Mouse (Mus musculus): ENCODE measurements around the gene Kank2.
A peak's percentile ranks its signal among the peaks of the same experiment; 100 is the strongest.
"Not testable (repeated sequence)": the region's sequence is repeated elsewhere in the genome, so short reads cannot be mapped to it uniquely, and the experiment has no call there.

The Kank2 gene

DNA sequence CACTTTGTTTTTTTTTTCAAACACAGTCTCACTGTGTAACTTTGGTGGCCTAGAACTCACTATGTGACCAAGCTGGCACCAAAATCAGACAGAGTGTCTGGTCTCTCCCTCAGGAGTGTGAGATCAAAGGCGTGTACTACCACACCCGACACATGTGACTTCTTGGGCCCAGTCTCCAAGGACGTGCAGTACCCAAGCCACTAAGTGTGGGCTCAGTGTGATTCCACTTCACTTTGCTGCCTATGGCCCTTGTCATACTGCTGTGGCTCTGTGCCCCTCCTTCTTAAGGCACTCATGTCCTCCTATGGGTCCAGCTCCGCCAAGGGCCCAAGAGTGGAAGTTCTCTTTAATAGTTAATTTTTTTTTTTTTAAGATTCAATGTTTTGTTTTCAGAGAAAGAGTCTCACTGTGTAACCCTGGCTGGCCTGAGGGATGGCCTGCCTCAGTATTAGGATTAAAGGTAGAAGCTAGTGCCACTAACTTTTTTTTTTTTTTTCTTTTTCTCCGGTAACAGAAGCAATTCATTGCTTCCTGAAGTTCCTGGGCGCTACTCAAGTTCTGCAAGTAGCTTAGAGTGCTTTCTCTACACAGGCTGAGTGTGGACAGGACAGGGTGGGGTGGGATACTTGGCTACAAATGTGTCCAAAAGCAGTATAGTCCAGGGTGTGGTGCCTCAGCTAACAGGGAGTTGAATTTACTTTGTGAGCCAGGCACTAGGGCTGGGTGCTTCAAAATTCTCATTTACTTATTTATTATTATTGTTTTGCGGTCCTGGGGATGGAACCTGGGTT is 13.8 kb downstream of the Kank2 start:
- no peak for DNase-seq (ENCODE audit: low spot score)

DNA sequence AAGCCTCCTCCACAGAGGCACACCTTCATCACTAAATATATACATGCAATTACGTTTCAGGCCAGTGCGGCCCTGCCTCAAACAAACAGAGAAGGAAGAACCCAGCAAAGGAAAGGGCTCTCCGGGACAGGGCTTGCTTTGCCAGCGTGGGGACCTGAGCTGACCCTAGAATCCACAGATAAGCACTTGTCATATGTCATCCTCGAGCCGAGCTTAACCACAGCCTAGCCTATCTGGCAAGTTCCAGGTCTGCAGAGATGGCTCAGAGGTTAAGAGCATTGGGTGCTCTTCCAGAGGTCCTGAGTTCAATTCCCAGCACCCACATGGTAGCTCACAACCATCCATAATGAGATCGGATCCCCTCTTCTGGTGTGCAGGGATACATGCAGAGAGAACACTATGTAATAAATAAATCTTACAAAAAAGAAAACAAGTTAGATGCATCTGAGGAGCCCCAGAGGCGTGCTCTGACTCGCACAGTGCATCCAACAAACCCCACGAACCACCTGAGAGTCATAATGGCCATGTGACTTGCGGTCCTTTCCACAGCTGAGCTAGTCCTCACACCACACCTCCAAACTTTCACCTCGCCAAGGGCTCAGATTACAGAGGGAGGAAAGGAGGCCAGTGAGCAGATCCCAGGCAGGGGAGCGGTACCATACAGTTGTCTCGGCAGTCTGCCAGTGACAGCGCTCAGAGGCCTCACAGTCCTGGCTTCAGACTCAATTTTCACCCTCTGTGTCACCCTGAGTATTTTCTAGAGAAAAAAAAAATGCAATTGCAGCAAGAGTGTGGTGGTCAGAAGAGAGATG is 16.7 kb downstream of the Kank2 start:
- no peak for DNase-seq (ENCODE audit: low spot score)

DNA sequence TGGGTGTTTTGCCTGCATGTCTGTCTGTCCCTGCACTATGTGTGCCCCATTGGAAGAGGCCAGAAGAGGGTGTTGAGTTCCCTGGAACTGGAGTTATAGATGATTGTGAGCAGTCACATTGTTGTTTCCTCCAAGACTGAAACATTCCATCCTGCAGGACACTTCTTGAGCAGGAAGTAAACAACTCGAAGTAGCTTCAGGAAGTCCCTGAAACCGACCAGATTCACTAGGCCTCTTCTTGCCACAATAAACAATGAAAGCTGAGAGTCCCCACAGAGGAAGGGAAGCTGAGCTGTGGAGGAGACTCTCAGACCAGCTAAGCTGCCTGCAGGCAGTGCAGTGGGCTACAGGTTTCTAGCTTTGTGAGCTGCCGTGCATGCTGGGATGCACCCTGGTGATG is 20.8 kb downstream of the Kank2 start:
- DNase-seq (ENCODE audit: low spot score), result no peak

DNA sequence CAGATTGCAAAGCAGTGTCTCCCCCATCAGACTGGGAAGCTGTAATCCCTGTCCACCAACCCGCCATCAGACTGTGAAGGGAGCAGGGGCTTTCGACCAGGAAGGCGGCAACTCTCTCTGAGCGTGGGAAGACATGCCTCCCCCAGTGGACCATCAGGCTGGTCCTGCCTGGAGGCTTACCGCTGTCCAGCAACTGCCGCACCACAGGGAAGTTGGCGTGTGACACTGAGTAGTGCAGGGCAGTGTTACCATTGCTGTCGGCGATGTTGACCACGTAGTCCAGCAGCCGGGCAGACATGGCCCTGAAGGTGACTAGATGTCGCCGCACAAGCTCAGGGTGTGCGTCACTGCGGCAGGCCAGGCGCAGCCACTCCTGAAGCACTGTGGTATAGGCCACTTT is 24.2 kb downstream of the Kank2 start:
- DNase-seq (ENCODE audit: low spot score), result no peak

DNA sequence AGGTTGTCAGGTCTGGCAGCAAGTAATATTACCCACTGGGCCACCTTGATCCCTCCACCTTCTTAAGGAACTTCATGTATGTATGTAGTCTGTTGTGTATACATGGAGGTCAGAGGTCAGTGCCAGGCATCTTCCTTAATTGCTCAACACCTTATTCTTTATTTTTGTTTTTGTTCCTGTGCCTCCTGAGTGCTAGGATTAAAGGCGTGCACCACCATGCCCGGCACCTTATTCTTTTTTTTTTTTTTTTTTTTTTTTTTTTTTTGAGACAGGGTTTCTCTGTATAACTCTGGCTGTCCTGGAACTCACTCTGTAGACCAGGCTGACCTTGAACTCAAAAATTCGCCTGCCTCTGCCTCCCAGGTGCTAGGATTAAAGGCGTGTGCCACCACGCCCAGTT is 25.1 kb downstream of the Kank2 start:
- not testable (repeated sequence) for DNase-seq (ENCODE audit: low spot score)

DNA sequence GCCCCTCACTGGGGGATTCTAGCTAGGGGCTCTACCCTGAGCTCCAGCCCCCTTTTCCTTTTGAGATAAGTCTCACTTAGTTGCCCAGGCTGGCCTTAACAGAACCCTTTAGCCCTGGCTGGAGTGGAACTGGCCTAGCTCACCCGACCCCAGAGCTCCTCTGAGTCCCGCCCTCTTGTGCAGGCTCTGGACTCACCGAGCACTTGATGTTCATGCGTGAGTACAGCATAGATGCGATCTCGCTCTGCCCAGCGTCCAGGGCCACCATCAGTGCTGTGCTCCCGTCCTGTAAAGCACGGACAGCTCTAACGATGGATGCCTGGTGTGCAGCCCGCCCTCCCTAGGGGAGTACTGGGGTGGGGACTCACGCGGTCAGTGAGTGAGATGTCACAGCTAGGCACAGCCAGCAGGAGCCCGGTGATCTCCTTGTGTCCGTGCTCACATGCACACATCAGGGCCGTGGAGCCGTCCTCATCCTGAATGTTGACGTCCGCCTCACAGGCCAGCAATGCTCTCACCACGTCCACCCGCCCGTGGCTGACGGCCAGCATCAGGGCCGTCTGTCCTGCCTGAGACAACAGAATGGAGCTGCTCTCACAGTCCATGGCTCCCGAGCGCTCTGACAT is 28.9 kb downstream of the Kank2 start:
- peak; percentile 54 for DNase-seq (ENCODE audit: low spot score)

DNA sequence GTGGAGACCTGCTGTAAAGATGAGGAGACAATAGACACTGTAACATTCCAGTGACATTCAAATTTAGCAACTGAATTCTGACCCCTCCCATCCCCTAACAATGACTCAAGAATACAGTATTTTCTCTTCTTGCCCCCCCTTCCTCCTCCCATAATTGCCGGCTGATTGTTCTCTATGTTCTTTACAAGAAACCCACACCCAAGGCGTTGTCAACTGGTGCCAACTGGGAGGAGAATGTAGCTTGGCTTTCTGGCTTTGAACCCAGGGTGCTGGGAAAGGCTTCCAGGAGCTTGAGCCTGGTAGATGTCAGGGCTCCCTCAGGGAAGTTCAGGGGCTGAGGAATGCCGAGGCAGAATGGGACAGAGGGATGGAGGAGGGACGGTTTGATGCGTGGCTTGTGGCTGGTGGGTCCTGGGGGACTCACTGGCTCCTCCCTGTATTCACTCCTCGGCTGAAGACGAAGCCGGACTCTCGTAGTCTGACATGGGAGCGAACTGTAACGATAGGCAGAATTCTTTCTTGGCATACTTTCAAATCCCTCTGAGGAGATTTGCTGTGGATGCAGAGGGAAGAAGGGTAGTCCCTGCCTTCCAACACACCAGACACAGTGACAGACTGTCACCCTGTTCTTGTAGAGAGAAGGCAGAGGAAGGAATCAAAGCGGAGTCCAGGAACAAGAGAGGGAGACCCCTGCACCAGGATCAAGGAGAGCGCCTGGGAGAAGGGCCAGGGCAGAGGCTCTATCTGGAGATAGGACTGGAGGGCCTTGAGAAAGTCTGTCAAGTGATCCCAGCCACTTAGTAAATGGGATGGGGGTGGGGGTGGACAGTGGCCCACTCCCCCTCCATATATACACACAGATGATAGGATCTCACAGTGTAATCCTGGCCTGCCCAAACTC is 29.8 kb downstream of the Kank2 start:
- DNase-seq (ENCODE audit: low spot score), result peak; percentile 43

DNA sequence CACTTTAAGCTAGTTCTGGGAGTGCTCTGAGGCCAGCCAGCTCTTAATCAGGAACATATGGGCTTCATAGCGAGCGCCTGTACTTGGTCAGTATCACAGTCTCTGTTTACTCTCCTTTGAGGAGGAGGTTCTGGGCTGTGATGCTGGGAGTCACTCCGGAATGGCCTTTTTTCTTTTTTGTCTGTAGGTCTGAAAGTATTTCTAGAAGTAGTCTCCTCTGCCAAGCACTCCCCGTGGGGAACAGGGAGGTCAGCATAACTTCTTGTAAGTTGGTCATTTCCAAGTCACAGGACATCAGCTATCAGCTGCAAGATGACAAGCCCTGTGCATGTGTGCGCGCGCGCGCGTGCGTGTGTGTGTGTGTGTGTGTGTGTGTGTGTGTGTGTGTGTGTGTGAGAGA is 30.6 kb downstream of the Kank2 start:
- no peak for DNase-seq (ENCODE audit: low spot score)

DNA sequence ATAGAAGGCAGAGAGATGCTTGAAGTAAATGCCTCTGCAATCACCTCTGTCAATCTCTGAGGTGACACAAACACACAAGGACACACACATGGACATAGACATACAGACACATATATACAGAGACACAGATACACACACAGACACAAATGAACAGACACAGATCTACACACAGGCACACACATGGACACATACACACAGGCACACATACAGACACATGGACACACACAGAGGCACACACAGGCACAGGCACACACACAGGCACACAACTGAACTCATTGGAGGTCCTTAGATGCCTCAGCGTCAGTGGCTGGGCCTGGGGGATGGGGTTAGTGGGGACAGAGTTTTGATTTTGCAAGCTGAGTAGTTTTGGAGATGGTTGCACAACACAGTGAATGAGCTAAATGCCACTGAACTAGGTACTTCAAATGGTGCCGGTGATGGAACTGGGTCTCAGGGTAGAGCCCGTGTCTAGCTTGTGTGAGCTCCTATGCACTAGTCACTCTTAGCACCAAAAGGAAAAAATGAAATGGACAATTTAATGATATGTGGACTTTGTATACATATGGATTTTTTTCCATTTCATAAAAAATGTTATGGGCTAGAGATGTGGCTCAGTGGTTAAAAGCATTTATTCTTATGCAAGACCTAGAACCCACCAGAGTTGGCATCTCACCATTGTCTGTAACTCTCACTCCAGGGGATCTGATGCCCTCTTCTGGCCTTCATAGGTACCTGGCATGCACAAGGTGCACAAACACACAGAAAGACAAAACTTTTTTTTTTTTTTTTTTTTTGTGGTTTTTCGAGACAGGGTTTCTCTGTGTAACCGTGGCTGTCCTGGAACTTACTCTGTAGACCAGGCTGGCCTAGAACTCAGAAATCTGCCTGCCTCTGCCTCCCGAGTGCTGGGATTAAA is 34.2 kb downstream of the Kank2 start:
- DNase-seq (ENCODE audit: low spot score), result no peak

DNA sequence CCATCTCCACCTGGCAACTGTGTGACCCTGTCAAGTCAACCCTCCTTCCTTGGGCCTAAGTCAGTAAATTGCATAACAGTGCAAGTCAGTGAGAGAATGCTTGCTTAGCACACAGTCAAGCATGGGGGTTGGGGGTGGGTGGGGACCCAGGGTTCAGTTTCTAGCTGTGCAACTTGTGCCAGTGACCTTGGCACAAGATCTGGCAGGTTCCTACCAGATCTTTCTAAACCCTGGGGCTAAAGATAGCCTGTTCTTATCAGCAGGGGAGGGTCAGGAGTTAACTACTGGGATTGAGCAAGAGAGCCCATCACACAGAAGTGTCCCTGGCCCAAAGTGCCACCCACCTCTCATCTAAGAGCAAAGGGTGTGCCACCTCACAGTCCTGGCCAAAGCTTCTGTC is 36.4 kb downstream of the Kank2 start:
- DNase-seq (ENCODE audit: low spot score), result no peak

DNA sequence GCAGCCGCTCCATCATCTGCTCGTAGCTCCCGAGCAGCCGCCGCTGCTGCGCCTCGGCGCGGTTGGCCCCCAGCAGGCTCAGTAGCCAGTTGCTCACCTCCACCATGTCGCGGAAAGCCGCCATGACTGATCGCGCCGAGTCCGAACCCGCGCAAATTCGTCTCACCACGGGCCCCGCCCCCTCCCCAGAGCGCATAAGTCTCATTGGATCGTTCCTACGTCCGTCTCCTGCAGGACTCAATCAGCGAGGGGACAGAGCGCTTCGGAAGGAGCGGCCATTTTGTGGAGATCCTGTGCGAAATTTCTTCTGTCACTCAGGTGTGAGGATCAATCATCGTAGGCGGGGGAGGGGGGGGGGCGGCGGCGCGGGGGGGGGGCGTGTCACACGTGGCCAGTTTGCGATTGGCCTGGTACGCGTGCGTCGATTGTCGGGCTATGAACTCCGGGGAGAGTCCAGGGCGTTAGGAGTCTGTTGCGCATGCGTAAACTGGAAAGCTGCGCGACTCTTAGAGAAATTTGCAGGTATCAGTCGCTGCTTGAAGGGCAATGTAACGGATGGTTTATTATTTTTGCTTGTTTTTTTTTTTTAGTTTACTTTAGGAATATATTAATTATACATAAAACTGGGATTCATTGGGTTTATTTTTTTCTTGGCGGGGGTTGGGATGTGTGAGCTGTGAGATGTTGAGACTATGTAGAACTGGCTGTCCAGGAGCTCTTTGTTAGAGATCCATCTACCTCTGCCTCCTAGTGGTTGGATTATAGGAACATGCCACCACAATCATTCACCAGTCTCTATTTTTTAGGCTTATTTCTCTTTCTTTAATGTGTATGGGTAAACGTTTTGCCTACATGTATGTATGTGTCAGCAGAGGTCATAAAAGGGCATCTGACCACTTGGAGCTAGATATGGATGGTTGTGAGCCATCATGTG is 38.1 kb downstream of the Kank2 start, which contains the start of gene Spc24:
Gene Spc24 (minus strand): TSS at position 149 of the 934 bp plus-strand sequence.
- DNase-seq (ENCODE audit: low spot score), result peak; percentile 92

DNA sequence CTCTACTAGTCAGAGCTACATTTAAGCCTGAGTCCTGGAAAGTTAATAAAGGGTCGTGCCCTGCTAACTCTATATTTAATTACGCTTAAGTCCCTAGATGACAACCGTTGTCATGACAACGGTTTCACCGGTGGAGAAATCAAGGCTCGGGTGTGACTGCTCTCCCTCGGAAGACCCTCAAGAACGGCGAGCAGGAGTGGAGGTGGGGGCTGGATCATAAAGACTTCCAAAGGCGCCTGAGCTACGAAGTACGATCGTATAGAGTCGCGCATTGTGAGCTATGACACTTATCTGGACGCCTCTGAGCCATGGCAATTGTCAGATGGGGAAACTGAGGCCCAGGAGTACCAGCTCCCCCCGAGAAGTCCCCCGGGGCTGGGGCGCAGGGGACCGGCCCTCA is 38.8 kb downstream of the Kank2 start:
- no peak for DNase-seq (ENCODE audit: low spot score)

DNA sequence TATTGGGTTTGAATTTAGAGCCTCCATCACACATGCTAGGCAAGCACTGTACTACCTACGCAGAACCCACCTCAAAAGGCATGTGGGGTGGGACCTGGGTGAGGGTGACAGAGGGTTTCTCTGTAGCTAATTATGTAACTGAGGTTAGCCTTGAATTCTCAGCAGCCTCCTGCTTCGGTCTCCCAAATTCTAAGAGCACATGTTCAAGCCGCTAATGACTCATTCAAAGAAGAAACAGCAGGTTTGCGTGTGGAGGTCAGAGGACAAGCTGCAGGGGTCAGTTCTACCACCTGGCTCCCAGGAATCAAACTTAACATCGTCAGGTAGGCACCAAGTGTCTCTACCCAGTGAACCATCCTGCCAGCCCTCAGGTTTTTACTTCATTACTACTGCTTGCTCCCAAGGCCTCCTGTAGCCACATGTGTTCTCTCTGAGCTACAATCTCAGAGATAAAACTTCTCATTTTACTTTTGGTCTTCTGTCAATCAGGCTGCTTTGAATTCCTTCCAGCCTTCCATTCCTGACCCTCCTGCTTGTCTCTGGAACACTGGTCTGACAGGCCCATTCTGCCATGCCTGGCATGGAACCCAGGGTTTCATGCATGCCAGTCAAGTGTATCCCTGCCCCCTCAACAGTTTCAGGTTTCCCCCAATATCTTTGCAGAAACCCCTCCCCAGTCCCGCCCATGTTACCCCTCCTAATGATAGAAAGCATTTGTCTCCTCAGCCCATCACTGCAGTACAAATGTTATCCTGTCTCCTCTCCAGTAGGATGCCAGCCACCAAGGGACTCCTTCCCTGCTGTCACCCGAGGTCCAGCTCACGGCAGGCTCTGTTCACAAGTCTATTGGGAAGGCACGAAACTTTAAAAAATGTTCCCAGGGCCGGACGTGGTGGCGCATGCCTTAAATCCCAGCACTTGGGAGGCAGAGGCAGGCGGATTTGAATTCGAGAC is 39.7 kb downstream of the Kank2 start:
- DNase-seq (ENCODE audit: low spot score), result no peak

DNA sequence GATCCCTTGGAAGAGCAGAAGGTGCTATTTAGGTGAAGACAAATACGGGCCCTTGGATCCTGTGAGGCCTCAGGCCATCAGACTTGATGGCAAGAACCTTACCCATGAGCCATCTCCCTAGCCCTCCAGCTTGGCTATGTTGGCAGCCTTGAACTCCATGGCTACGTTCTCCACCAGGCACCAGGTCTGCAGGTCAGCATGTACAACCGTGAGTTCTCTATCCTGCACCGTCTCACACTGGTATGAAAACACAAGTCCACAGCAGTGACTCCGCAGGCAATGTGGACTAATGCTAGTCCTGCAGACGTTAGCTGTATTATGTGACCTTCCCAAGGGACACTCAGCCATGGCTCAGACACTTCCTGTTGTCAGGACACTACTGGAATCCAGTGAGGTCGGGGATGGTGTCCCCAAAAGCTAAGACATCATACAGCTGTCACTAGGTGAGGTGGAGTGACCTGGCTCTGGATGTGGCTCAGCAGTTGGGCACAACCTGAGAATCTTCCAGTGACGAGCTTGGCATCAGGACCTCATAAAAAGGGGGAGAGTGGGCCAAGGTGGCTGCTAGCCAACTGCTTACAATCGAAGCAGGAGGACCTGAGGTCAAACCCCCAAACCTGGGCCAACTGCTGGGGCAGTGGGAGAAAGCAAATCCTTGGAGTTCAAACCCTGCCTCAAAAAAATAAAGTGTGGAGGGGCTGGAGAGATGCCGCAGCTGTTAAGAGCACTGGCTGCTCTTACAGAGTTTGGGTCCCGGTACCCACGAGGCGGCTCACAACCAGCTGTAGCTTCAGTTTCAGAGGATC is 43.8 kb downstream of the Kank2 start:
- no peak for DNase-seq (ENCODE audit: low spot score)

DNA sequence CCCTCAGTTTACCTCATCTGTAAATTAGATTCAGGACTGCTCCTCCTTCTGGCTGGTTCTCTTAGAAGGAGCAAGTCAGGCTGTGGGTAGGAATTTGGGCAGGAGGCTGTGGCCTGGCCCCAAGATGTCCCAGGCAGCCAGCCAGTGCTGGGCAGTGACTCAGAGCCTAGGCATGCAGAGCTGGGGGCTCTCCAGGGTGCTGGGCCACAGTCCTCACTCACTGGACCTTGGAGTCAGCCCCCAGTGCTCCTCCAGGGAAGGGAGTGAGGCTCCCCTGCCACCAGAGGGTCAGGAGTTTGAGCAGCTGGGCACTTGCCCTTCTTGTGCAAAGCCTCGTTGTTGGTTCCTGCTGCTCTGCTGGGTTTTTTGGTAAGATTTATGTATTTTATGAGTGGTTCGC is 44.5 kb downstream of the Kank2 start:
- peak; percentile 80 for DNase-seq (ENCODE audit: low spot score)

DNA sequence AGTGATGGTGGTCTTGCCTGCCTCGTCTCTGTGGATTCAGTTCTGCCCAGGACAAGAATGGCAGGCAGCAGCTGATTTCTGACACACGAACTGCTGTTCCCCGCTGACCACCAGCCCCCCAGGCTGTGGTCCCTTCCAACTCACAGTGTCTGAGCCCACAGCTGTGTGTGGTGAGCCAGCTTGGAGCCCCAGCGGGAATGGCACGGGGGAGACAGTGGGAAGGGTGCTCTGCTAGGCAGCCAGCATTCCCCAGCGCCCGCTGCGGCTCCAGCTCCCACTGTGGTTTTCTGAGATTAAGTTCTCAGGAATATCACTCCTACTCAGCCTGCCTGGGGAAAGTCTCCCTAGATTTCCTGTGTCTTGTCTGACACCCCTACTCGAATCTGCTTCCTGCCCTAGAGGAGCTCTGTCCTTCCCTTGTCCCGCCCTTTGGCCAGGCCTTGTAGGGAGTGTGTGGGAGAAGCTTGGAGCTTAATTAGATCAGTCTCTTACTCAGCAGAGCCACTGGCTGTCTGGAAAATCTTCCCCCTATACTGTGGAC is 46.2 kb downstream of the Kank2 start:
- peak; percentile 48 for DNase-seq (ENCODE audit: low spot score)

DNA sequence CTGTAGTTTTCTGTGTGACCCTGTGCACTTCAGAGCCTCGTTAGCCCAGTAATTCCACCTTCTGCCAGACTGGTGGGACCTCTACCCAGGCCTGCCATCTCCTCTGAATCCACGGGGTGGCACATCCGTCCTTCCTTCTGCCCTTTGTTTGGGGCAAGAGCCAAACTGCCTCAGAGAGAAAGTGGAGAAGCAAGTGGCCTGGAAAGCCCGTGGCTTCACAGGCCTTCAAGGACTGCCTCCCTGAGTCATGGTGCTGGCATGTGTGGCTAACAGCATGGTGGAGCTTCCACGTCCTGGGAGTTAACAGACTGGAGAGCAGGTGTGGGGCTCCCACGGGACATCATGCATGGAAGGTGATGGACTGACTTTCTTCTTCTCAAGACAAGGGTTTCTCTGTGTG is 47.2 kb downstream of the Kank2 start:
- DNase-seq (ENCODE audit: low spot score), result peak; percentile 55

Data from ovary, postnatal 36 days (tissue).